Mouse (Mus musculus) CH12.LX (cell line): ENCODE measurements around the gene Tmem170. TPM values are rescaled to one million over a fixed set of nuclear protein-coding genes. Genes with fewer than 3 reads are reported as not detected.

Experiments
- DNase-seq: peaks from one replicate; pipeline ENCODE4 v3.0.0-alpha.2; 2013; ENCODE audit errors: extremely low read depth
- H3K27ac ChIP-seq: 2 replicates; pipeline ENCODE4 v1.5.1; 2012; ENCODE audit warnings: low read depth, mild to moderate bottlenecking, control low read depth, moderate library complexity; ENCODE audit not compliant: insufficient read depth
- H3K27me3 ChIP-seq: replicated peaks from 2 replicates; pipeline ENCODE3; 2012; ENCODE audit warnings: inconsistent platforms
- H3K36me3 ChIP-seq, 2 experiments: replicated peaks in 1 of 2; 2 replicates each; pipeline versions ENCODE3 to v1.6.1; 2012; ENCODE audit warnings: inconsistent platforms in 1 of 2, low read length in 1 of 2, mild to moderate bottlenecking in 1 of 2, mixed read lengths in 1 of 2, moderate library complexity in 1 of 2; ENCODE audit not compliant: control insufficient read depth in 1 of 2, insufficient read depth in 1 of 2
- H3K4me1 ChIP-seq, 2 experiments: 2 replicates each; pipeline ENCODE4 v1.6.1; 2012; ENCODE audit warnings: inconsistent platforms in 1 of 2, moderate library complexity in 1 of 2; ENCODE audit not compliant: insufficient read depth in 2 of 2, control insufficient read depth in 1 of 2
- H3K4me2 ChIP-seq: 2 replicates; pipeline ENCODE4 v1.6.1; 2012; ENCODE audit warnings: low read depth, mild to moderate bottlenecking, control low read depth; ENCODE audit not compliant: poor library complexity, insufficient read depth, severe bottlenecking
- H3K4me3 ChIP-seq, 3 experiments: fragments of 150-350 bp in 1 of 3; sonication (generic) in 1 of 3; replicated peaks in 1 of 3; 2 replicates each; pipeline versions ENCODE3 to v1.5.1; 2011 to 2012; ENCODE audit warnings: low read depth in 2 of 3, low read length in 2 of 3, mild to moderate bottlenecking in 2 of 3, moderate library complexity in 2 of 3, control low read depth in 1 of 3, improper control_type of control experiment in 1 of 3, inconsistent platforms in 1 of 3, mixed read lengths in 1 of 3; ENCODE audit not compliant: poor library complexity in 1 of 3
- H3K79me2 ChIP-seq: replicated peaks from 2 replicates; pipeline ENCODE4 v1.6.1; 2012; ENCODE audit warnings: mild to moderate bottlenecking, moderate library complexity; ENCODE audit not compliant: control insufficient read depth, poor library complexity, insufficient read depth, severe bottlenecking; ENCODE audit errors: extremely low read depth
- H3K9ac ChIP-seq: 2 replicates; pipeline ENCODE4 v1.6.1; 2012; ENCODE audit warnings: low read depth, mild to moderate bottlenecking, control low read depth, moderate library complexity; ENCODE audit not compliant: insufficient read depth
- H3K9me3 ChIP-seq: replicated peaks from 2 replicates; pipeline ENCODE3; 2012; ENCODE audit warnings: low read length, inconsistent platforms, mixed read lengths
- BHLHE40 ChIP-seq: IDR thresholded peaks from 2 replicates; pipeline ENCODE4 v1.6.1; 2011; ENCODE audit warnings: mild to moderate bottlenecking, low read depth, low read length, improper control_type of control experiment
- CHD1 ChIP-seq: IDR thresholded peaks from 2 replicates; pipeline ENCODE4 v1.6.1; 2012; ENCODE audit warnings: low read depth, low read length, improper control_type of control experiment, inconsistent platforms
- CHD2 ChIP-seq: IDR thresholded peaks from 2 replicates; pipeline ENCODE4 v1.6.1; 2011; ENCODE audit warnings: low read length, improper control_type of control experiment
- CTCF ChIP-seq, 2 experiments: IDR thresholded peaks in 1 of 2; conservative IDR thresholded peaks in 1 of 2; 2 replicates each; pipeline ENCODE4 v1.5.1; 2011 to 2012; ENCODE audit warnings: low read depth in 2 of 2, low read length in 2 of 2, improper control_type of control experiment in 1 of 2, inconsistent platforms in 1 of 2, mild to moderate bottlenecking in 1 of 2, moderate library complexity in 1 of 2
- E2F4 ChIP-seq: IDR thresholded peaks from 2 replicates; pipeline ENCODE4 v1.6.1; 2011; ENCODE audit warnings: low read depth, low read length, improper control_type of control experiment; ENCODE audit not compliant: insufficient replicate concordance
- EP300 ChIP-seq: IDR thresholded peaks from 2 replicates; pipeline ENCODE4 v1.6.1; 2011; ENCODE audit warnings: low read length, improper control_type of control experiment
- ETS1 ChIP-seq: conservative IDR thresholded peaks from 2 replicates; pipeline ENCODE4 v1.6.1; 2012; ENCODE audit warnings: low read depth, mild to moderate bottlenecking, inconsistent platforms, low read length, improper control_type of control experiment, moderate library complexity
- GABPA ChIP-seq: IDR thresholded peaks from 2 replicates; pipeline ENCODE4 v1.6.1; 2012; ENCODE audit warnings: low read depth, low read length, improper control_type of control experiment, inconsistent platforms; ENCODE audit not compliant: insufficient replicate concordance
- HCFC1 ChIP-seq: IDR thresholded peaks from 2 replicates; pipeline ENCODE4 v1.6.1; 2012; ENCODE audit warnings: low read depth, mild to moderate bottlenecking, inconsistent platforms, low read length, improper control_type of control experiment
- IRF4 ChIP-seq: IDR thresholded peaks from 2 replicates; pipeline ENCODE4 v1.6.1; 2014; ENCODE audit warnings: low read depth, mild to moderate bottlenecking, inconsistent platforms, low read length, improper control_type of control experiment
- JUN ChIP-seq: IDR thresholded peaks from 2 replicates; pipeline ENCODE4 v1.6.1; 2011; ENCODE audit warnings: low read depth, mild to moderate bottlenecking, low read length, improper control_type of control experiment, moderate library complexity; ENCODE audit not compliant: insufficient read depth
- MAFK ChIP-seq: IDR thresholded peaks from 2 replicates; pipeline ENCODE4 v1.6.1; 2011; ENCODE audit warnings: low read length, improper control_type of control experiment; ENCODE audit not compliant: insufficient replicate concordance
- MEF2A ChIP-seq: IDR thresholded peaks from 2 replicates; pipeline ENCODE4 v1.6.1; 2014; ENCODE audit warnings: low read depth, mild to moderate bottlenecking, inconsistent platforms, low read length, improper control_type of control experiment, borderline replicate concordance
- MYC ChIP-seq: IDR thresholded peaks from 2 replicates; pipeline ENCODE4 v1.6.1; 2011; ENCODE audit warnings: low read depth, mild to moderate bottlenecking, improper control_type of control experiment, low read length
- NRF1 ChIP-seq: IDR thresholded peaks from 2 replicates; pipeline ENCODE4 v1.6.1; 2014; ENCODE audit warnings: low read depth, mild to moderate bottlenecking, inconsistent platforms, low read length, improper control_type of control experiment, moderate library complexity
- POLR2A ChIP-seq: IDR thresholded peaks from 2 replicates; pipeline ENCODE4 v1.6.1; 2011; ENCODE audit warnings: low read depth, mild to moderate bottlenecking, improper control_type of control experiment, low read length
- RCOR1 ChIP-seq: conservative IDR thresholded peaks from 2 replicates; pipeline ENCODE4 v1.6.1; 2012; ENCODE audit warnings: low read depth, mild to moderate bottlenecking, inconsistent platforms, low read length, improper control_type of control experiment
- SIN3A ChIP-seq: IDR thresholded peaks from 2 replicates; pipeline ENCODE4 v1.6.1; 2012; ENCODE audit warnings: low read length, improper control_type of control experiment, inconsistent platforms
- SMC3 ChIP-seq: IDR thresholded peaks from 2 replicates; pipeline ENCODE4 v1.6.1; 2011; ENCODE audit warnings: low read depth, low read length, improper control_type of control experiment
- TBP ChIP-seq: conservative IDR thresholded peaks from 2 replicates; pipeline ENCODE4 v1.6.1; 2011; ENCODE audit warnings: low read depth, low read length, improper control_type of control experiment
- UBTF ChIP-seq: IDR thresholded peaks from 2 replicates; pipeline ENCODE4 v1.6.1; 2012; ENCODE audit warnings: low read depth, mild to moderate bottlenecking, inconsistent platforms, low read length, improper control_type of control experiment, moderate library complexity
- USF2 ChIP-seq: conservative IDR thresholded peaks from 2 replicates; pipeline ENCODE4 v1.6.1; 2011; ENCODE audit warnings: low read depth, low read length, improper control_type of control experiment
- ZC3H11A ChIP-seq: IDR thresholded peaks from 2 replicates; pipeline ENCODE4 v1.6.1; 2012; ENCODE audit warnings: low read depth, mild to moderate bottlenecking, inconsistent platforms, low read length, improper control_type of control experiment
- dilution Hi-C: fragments of 300-500 bp; cut with MboI; formaldehyde crosslinking; loops from 2 replicates; pipeline ENCODE4 v1.14.3; 2020; ENCODE audit warnings: low sequenced_read_pairs; ENCODE audit not compliant: extremely low pct_unique_long_range_greater_than_20kb, extremely low pct_ligation_motif_present
- in situ Hi-C: fragments of 300-500 bp; cut with MboI; formaldehyde crosslinking; loops from 3 replicates; pipeline ENCODE4 v1.14.3; 2019; ENCODE audit warnings: low sequenced_read_pairs, low pct_ligation_motif_present, low pct_unique_long_range_greater_than_20kb, mixed read lengths
- polyA plus RNA-seq: library from polyadenylated mRNA; unstranded; fragments of >175 nt; gene quantifications from 2 replicates; pipeline ENCODE4 v1.2.1, GENCODE M21; 2012; ENCODE audit warnings: low read depth; ENCODE audit not compliant: insufficient read length
- total RNA-seq, 2 experiments: library from RNA; depleted of rRNA; stranded (reverse); fragments of 300-350 nt in 1 of 2; fragments of >200 nt in 1 of 2; gene quantifications; 2 replicates each; pipeline ENCODE4 v1.2.3; 2012 to 2014

Gene Tmem170
- total and polyA plus RNA-seq, 3 experiments: 1.6 to 2.5 (median 2.4) TPM

GRCm38 (mm10) chr8:111868664-111869063 is 7.9 kb downstream of the Tmem170 start:
- no peak overlapping the region for H3K4me3 ChIP-seq
- dilution Hi-C loops (no loop called here), in situ Hi-C loops (no loop called here)
- no peak for DNase-seq
- H3K4me1 ChIP-seq: peaks cover 0 to 4% of the 10 kb centered on the region in 2 experiments; a peak in 1 of 4 replicates
- H3K9me3 ChIP-seq: no peaks in the 10 kb centered on the region
- no peak overlapping the region for H3K27ac ChIP-seq
- TF ChIP-seq CTCF (conservative IDR thresholded peaks at IDR 0.05 in 1 of 2, IDR thresholded peaks at IDR 0.05 in 1 of 2; ENCODE audit: low read depth in 2 of 2, low read length in 2 of 2) (no peak), MAFK (no peak), MYC (no peak), ETS1 (no peak), SIN3A (no peak), MEF2A (no peak), TBP (no peak), NRF1 (no peak)
- H3K79me2 ChIP-seq: no peaks in the 10 kb centered on the region
- H3K36me3 ChIP-seq: peaks cover 0 to 21% of the 10 kb centered on the region in 2 experiments
- no peaks in the 10 kb centered on the region for H3K27me3 ChIP-seq
- H3K4me2 ChIP-seq: no peak overlapping the region
- H3K9ac ChIP-seq: no peak overlapping the region

- H3K27me3 ChIP-seq: no peaks in the 10 kb centered on the region
- in situ Hi-C loops: no loop called here
- dilution Hi-C loops: no loop called here
Measured at GRCm38 (mm10) chr8:111865857-111866256, 10.7 kb downstream of the Tmem170 start.

More at GRCm38 (mm10) chr8:111865857-111866256, 10.7 kb downstream of the Tmem170 start:
- no peak for TF ChIP-seq HCFC1
- TF ChIP-seq UBTF: no peak
- TF ChIP-seq IRF4: no peak
- no peak for TF ChIP-seq EP300
- no peak for TF ChIP-seq CHD1
- TF ChIP-seq JUN: no peak
- no peak for TF ChIP-seq USF2
- no peak for TF ChIP-seq E2F4
- TF ChIP-seq ZC3H11A: no peak
- TF ChIP-seq RCOR1: no peak
- TF ChIP-seq NRF1: no peak
- TF ChIP-seq BHLHE40: no peak
- no peak for TF ChIP-seq MYC
- TF ChIP-seq CHD2: no peak
- TF ChIP-seq TBP: no peak
- TF ChIP-seq MEF2A: no peak
- TF ChIP-seq ETS1: no peak
- TF ChIP-seq GABPA: no peak
- no peak for TF ChIP-seq SMC3
- no peak for TF ChIP-seq POLR2A
- TF ChIP-seq, all 38 proteins: peak for 0
- Histone ChIP-seq H3K79me2 (no peaks in the 10 kb centered on the region), H3K4me1 (peaks cover 0 to 4% of the 10 kb centered on the region in 2 experiments; a peak in 1 of 4 replicates), H3K4me2 (no peak overlapping the region), H3K9me3 (no peaks in the 10 kb centered on the region), H3K9ac (no peak overlapping the region), H3K4me3 (no peak overlapping the region), H3K27ac (no peak overlapping the region), H3K36me3 (peaks cover 0 to 18% of the 10 kb centered on the region in 2 experiments)
- DNase-seq: no peak
